Mouse (Mus musculus): Measurements from ENCODE around the gene Coro7. TPM values are rescaled to one million over a fixed set of nuclear protein-coding genes. Genes with fewer than 3 reads are reported as not detected.
"Not testable (repeated sequence)": the region's sequence is repeated elsewhere in the genome, so short reads cannot be mapped to it uniquely, and the experiment has no call there.

The Coro7 gene
- polyA plus RNA-seq, 1 experiment, result 391 TPM

DNA sequence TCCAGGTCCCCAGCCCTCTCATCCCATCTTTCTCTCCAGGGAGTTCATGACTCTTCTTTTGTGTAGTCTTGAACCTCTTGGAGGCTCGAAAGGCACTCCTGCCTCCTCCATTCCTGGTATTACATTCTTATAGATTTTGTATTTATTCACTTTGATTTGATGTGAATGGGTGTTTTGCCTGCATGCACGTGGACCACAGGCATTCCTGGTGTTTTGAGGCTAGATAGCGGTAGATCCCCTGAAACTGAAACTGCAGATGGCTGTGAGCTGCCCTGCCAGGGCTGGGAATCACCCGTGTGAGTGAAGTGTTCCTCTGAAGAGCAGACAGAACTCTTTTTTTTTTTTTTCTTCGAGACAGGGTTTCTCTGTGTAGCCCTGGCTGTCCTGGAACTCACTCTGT, 95.1 kb downstream of the Coro7 start:
- Histone ChIP-seq H3K27me3 (ENCODE audit: control insufficient read depth, insufficient read depth, low read length) (no peaks in the 10 kb centered on the region), H3K27ac (ENCODE audit: control insufficient read depth, insufficient read depth, low read length) (no peak overlapping the region), H3K4me1 (replicated peaks; ENCODE audit: control insufficient read depth, insufficient read depth, low read length) (peaks cover 22% of the 10 kb centered on the region), H3K36me3 (ENCODE audit: control insufficient read depth, insufficient read depth, low read length) (no peaks in the 10 kb centered on the region), H3K4me3 (ENCODE audit: control insufficient read depth, insufficient read depth, low read length) (no peak overlapping the region)
- no peak for DNase-seq
- TF ChIP-seq CTCF (IDR thresholded peaks at IDR 0.05; ENCODE audit: borderline replicate concordance, control insufficient read depth, extremely low read depth, insufficient read depth, low read length, poor library complexity), result no peak
- no peak for TF ChIP-seq POLR2A (IDR thresholded peaks at IDR 0.05; ENCODE audit: control insufficient read depth, extremely low read depth, insufficient read depth, low read length, poor library complexity)
- 28% methylated on average over 5 of the region's 5 CpGs for WGBS

DNA sequence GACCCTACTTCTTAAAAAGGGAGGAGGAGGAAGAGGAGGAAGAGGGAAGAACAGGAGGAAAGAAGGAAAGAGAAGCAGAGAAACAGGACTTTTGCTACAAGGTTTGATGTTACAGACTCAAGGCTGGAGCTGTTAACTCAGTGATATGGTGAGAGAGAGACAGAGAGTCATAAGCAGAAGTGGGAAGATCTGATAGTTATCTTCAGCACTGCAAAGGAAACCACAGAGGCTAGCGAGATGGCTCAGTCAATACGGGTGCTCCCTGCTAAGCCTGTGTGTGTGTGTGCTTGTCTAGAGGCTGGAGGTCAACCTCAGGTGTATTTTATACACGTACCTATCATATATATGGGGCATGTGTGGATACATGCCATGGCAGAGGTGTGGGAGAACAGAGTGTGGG, 95.8 kb downstream of the Coro7 start:
- H3K27me3 ChIP-seq (ENCODE audit: control insufficient read depth, insufficient read depth, low read length), result no peaks in the 10 kb centered on the region
- H3K27ac ChIP-seq (ENCODE audit: control insufficient read depth, insufficient read depth, low read length), result no peak overlapping the region
- no peak overlapping the region for H3K4me3 ChIP-seq (ENCODE audit: control insufficient read depth, insufficient read depth, low read length)

GRCm38 (mm10) chr16:4581179-4581578, 98.4 kb downstream of the Coro7 start:
- DNase-seq; H3K4me3 ChIP-seq (ENCODE audit: control insufficient read depth, insufficient read depth, low read length); H3K27me3 ChIP-seq (ENCODE audit: control insufficient read depth, insufficient read depth, low read length); H3K27ac ChIP-seq (ENCODE audit: control insufficient read depth, insufficient read depth, low read length); H3K36me3 ChIP-seq (ENCODE audit: control insufficient read depth, insufficient read depth, low read length): not testable (repeated sequence)
- WGBS, result 98% methylated on average over 4 of the region's 4 CpGs
- H3K4me1 ChIP-seq (replicated peaks; ENCODE audit: control insufficient read depth, insufficient read depth, low read length), result peaks cover 24% of the 10 kb centered on the region

More for the DNA sequence above, 95.8 kb downstream of the Coro7 start:
- no peak for DNase-seq
- H3K36me3 ChIP-seq (ENCODE audit: control insufficient read depth, insufficient read depth, low read length), result no peaks in the 10 kb centered on the region
- no peak for TF ChIP-seq CTCF (IDR thresholded peaks at IDR 0.05; ENCODE audit: borderline replicate concordance, control insufficient read depth, extremely low read depth, insufficient read depth, low read length, poor library complexity)
- no peak for TF ChIP-seq POLR2A (IDR thresholded peaks at IDR 0.05; ENCODE audit: control insufficient read depth, extremely low read depth, insufficient read depth, low read length, poor library complexity)
- WGBS, result 1% methylated on average over 3 of the region's 3 CpGs
- peaks cover 23% of the 10 kb centered on the region for H3K4me1 ChIP-seq (replicated peaks; ENCODE audit: control insufficient read depth, insufficient read depth, low read length)

- DNase-seq, result no peak
- Histone ChIP-seq H3K4me1 (replicated peaks; ENCODE audit: control insufficient read depth, insufficient read depth, low read length) (peaks cover 11% of the 10 kb centered on the region), H3K4me3 (ENCODE audit: control insufficient read depth, insufficient read depth, low read length) (no peak overlapping the region), H3K36me3 (ENCODE audit: control insufficient read depth, insufficient read depth, low read length) (no peaks in the 10 kb centered on the region), H3K27me3 (ENCODE audit: control insufficient read depth, insufficient read depth, low read length) (no peaks in the 10 kb centered on the region), H3K27ac (ENCODE audit: control insufficient read depth, insufficient read depth, low read length) (no peak overlapping the region)
- TF ChIP-seq CTCF (IDR thresholded peaks at IDR 0.05; ENCODE audit: borderline replicate concordance, control insufficient read depth, extremely low read depth, insufficient read depth, low read length, poor library complexity), result no peak
- no peak for TF ChIP-seq POLR2A (IDR thresholded peaks at IDR 0.05; ENCODE audit: control insufficient read depth, extremely low read depth, insufficient read depth, low read length, poor library complexity)
- WGBS, result 33% methylated on average over 7 of the region's 7 CpGs
Observed at GRCm38 (mm10) chr16:4578630-4579029, 100.9 kb downstream of the Coro7 start.

DNA sequence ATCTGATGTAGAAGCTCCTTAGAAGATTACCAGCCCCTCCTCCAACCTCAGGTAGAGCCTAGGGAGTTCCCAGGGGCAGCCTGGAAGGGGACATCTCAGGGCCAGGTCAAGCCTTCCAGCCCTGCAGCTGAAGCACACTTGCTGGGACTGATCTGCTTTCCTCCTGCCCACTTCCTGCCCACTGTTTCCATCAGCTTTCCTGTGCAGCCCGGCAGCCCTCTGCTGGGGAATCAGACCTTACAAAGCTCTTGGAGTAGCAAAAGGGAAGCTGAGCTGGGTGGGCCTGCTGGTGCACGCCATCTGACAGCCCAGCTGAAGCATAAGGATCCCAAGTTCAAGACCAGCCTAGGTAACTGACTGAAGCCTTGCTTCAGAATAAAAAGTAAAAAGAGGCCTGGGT, 102.7 kb downstream of the Coro7 start:
- no peaks in the 10 kb centered on the region for H3K27me3 ChIP-seq (ENCODE audit: control insufficient read depth, insufficient read depth, low read length)
- WGBS, result 13% methylated on average over 2 of the region's 2 CpGs
- H3K4me3 ChIP-seq (ENCODE audit: control insufficient read depth, insufficient read depth, low read length), result no peak overlapping the region
- H3K27ac ChIP-seq (ENCODE audit: control insufficient read depth, insufficient read depth, low read length), result no peak overlapping the region
- TF ChIP-seq CTCF (IDR thresholded peaks at IDR 0.05; ENCODE audit: borderline replicate concordance, control insufficient read depth, extremely low read depth, insufficient read depth, low read length, poor library complexity), result no peak
- TF ChIP-seq POLR2A (IDR thresholded peaks at IDR 0.05; ENCODE audit: control insufficient read depth, extremely low read depth, insufficient read depth, low read length, poor library complexity), result no peak
- H3K4me1 ChIP-seq (replicated peaks; ENCODE audit: control insufficient read depth, insufficient read depth, low read length), result peaks cover 9% of the 10 kb centered on the region
- DNase-seq, result no peak
- H3K36me3 ChIP-seq (ENCODE audit: control insufficient read depth, insufficient read depth, low read length), result no peaks in the 10 kb centered on the region

Other genes starting within 250 kb of the Coro7 start
- gene Srl, start 138.0 kb downstream of the Coro7 start, polyA plus RNA-seq (2012; rRNA removed), result 5.3 and 12.1 TPM in 2 replicates
- 12.0 and 13.5 TPM in 2 replicates for gene Tfap4, start 119.9 kb downstream of the Coro7 start, polyA plus RNA-seq (2012; rRNA removed)
- gene Glis2, start 85.1 kb downstream of the Coro7 start, polyA plus RNA-seq (2012; rRNA removed), result 11.8 and 14.3 TPM in 2 replicates
- 35.7 and 40.4 TPM in 2 replicates for gene Pam16, start 54.8 kb downstream of the Coro7 start, polyA plus RNA-seq (2012; rRNA removed)
- 5.3 and 8.1 TPM in 2 replicates for gene Vasn, start 39.8 kb downstream of the Coro7 start, polyA plus RNA-seq (2012; rRNA removed)
- gene Dnaja3, start 39.8 kb downstream of the Coro7 start, polyA plus RNA-seq (2012; rRNA removed), result 18.3 and 19.7 TPM in 2 replicates
- gene Nmral1, start 39.6 kb upstream of the Coro7 start, polyA plus RNA-seq (2012; rRNA removed), result 25.6 and 27.2 TPM in 2 replicates
- gene Hmox2, start 46.6 kb upstream of the Coro7 start, polyA plus RNA-seq (2012; rRNA removed), result 44.4 and 54.7 TPM in 2 replicates
- 112 and 119 TPM in 2 replicates for gene Cdip1, start 110.5 kb upstream of the Coro7 start, polyA plus RNA-seq (2012; rRNA removed)
- 0.13 TPM in 1 of 2 replicates, not detected in the other for gene 4930562C15Rik, start 155.6 kb upstream of the Coro7 start, polyA plus RNA-seq (2012; rRNA removed)
- gene Ubald1, start 200.5 kb upstream of the Coro7 start, polyA plus RNA-seq (2012; rRNA removed), result 92.4 and 107 TPM in 2 replicates
- 89.2 and 98.3 TPM in 2 replicates for gene Mgrn1, start 206.5 kb upstream of the Coro7 start, polyA plus RNA-seq (2012; rRNA removed)

All from thymus, adult 2 months (tissue).